Mouse (Mus musculus) cerebellum, adult 18-20 months (tissue): ENCODE measurements at regions not wholly inside any gene's neighbourhood (a gene's known extent, or its start where the extent isn't known, plus 50 kb on each side); places are given as distances from the start of the nearest gene placed in this dataset.

Source experiments
- DNase-seq, 2 experiments: peaks; one replicate each; pipeline ENCODE4 v3.0.0; 2021

DNA sequence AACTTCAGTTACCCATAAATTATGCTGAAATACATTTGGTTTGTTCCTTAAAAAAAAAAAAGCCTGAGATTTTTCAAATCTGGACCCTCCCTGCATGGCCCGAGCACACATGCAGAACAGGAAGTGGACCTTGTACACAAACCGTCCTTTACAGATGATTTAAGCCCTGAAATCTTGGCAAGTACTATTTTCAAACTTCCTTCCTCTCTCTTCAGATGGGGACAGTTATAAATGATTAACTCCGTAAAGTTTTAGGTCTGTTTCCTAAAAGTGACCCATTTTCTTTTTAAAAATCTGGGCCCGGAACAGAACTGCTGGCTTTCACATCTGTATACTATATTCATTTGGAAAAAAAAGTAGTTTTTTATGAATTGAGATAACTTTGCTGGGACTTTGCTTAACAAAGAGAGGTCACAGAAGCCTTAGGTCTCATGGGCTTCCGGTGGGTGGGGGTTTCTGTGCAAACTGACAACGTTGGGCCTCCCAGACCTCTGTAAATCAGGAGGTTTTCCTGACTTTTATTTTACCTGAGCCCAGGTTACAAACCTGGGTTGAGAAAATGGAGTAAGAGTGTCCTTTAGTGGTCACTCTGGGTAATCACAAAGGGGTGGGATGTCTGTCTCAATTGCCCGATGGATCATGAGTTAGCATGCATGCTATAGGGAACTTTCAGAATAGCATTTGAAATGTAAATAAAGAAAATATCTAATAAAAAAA is 368.4 kb downstream of the Ankrd50 start:
- no peak for DNase-seq

DNA sequence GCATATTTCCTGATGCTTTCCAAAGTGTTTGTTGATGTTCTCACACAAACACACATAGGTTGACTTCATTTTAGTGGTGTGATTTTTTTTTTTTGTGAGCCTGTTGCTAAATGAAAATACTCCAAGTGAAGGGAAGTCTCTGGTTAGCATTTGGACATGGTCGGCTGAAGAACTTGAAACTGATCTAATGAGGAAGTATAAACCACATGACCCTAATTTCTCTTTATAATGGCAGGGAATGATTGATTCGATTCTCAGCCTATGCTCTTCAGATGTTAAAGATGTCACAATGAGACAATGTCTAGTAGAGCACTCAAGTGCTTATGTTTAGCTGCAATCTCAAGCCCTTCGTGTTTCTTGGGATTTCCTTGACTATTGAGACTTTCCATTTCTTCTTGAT is 372.1 kb downstream of the Ankrd50 start:
- DNase-seq = no peak

DNA sequence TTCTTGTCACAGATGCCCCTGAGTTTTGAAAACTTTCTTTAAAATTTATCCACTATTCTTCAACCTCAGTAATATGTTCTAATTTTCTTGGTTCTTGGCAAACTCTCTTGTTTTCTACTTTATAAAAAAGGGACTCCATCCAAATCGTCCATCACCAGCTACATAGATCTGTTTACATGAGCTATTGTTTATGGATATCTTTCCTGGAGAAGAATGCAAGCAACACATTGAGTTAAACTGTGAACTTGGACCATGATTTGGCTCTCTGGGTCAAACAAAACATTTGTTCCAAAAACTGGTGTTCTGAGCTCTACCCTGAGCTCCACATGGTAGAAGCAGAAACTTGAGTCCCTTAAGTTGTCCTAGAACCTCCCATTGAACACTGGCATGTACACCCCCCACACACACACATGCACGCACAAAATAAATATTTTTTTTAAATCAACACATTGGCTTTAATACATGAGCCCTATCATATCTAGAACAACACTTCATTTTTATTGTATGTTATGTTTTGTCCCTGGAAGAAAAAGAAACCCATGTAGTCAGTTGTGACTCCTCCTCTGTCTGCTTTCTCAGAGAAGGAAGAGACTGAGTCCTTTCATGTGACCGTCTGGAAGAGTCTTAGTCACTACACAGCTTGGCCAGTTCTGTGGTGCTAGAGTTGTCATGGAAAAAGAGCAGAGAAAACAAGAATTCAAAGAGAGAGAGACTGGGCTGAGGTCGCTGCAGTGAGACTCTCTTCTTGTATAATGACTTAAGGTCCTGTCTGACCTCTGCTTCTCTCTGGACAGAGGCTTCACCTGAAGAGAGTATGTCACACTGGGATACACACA is 379.4 kb downstream of the Ankrd50 start:
- DNase-seq = no peak

- no peak for DNase-seq
These were observed 380.1 kb upstream of the Gm5148 start for GRCm38 (mm10) chr3:38104418-38104817.

GRCm38 (mm10) chr3:38102985-38103384 is 378.7 kb upstream of the Gm5148 start:
- DNase-seq = no peak

DNA sequence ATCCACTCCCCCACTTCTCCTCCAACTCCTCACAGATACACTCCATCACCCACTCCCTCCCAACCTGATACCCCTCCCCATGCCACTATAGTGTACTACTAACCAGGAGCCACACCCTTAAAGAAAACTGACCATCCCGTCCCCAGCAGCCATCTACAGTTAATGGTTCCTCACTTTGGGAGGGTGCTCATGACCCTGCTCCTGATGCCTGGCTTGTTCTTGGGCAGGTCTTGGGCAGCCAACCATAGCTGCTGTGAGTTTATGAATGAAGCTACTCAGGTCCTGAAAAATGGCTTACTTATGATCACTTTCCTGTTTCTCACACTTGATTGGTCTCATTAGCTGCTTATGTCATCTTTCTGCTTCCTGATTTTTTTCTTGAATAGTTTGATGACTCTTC is 377.9 kb upstream of the Gm5148 start:
- no peak for DNase-seq

GRCm38 (mm10) chr3:38094370-38094979 is 370.2 kb upstream of the Gm5148 start:
- peak in 1 of 2 experiments; percentile 1 for DNase-seq

DNA sequence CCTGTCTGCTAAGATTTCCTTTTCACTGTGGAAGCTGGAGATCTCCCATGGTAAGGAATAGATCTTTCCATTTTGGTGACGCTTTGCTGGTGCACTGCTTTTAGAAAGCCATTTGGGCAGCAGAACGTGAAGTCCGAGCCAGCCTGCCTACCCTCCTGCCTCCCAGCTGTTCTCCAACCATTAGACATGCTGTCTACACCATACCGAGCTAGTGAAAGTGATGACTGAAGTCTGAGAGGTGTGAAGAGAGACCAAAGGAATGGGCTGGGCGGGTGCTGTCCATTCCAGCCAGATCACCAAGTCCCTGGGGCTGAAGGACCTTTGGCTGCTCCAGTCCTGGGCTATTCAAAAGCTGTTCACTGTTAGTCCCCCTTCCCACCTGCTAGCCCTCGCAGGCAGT is 360.3 kb upstream of the Gm5148 start:
- DNase-seq = no peak

- no peak for DNase-seq
These were observed 358.1 kb upstream of the Gm5148 start for GRCm38 (mm10) chr3:38082386-38082785.

DNA sequence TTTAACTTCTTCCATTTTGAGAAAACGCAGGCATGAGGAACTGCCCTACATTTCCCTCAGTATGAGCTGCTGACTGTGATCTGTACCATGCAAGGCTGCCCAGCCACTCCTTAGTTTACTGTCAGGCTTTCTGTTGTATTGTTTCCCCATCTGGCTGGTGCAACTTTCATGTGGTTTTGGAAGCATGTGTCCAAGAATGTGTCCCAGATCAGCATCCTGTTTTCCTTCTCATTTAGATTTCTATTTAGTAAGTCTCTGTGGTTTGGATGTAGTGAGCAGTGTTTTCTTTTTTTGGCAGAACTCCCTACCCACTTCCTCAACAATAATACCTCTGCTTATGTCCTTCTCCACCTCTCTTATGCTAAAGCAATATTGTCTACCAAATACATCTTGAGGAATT is 352.5 kb upstream of the Gm5148 start:
- no peak for DNase-seq

DNA sequence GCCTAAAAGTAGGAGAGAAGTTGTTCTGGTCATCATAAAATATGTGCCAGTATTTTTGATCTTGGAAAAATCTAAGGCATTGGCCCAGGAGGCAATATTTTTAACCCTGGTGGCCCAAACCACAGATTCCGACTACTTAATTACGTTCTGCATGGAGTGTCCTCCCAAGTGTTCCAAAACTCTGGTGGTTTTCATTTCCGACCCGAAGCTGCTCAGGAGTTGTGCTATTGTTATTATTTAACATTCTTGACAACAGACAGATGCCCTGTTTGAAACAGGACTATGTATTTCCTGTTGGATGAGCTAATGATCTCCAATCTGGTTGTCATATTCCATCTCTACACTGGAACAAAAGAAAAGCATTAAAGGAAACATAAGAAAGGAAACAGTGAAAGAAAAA is 349.7 kb upstream of the Gm5148 start:
- no peak for DNase-seq

DNA sequence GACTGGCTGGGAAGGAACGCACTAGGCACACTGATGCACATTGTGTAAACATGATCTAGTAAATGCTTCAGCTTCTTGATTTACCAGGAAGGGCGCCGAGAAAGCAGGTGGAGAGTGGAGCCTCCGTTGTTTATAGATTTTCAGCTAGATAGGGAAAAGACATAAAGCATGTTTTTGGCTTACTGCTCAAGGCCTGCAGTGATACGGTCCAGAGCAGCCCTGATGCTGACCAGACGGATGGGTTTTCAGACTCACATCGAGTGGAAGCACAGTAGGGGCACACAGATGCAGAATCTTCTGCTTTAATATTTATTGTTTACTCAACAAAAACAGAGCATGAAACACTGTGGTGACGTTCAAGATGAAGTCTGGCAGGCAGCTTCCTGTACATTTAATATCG is 331.3 kb upstream of the Gm5148 start:
- DNase-seq = no peak

- no peak for DNase-seq
These were observed 328.7 kb upstream of the Gm5148 start for GRCm38 (mm10) chr3:38052941-38053340.

- DNase-seq = no peak
These were observed 327.5 kb upstream of the Gm5148 start for GRCm38 (mm10) chr3:38051748-38052147.

GRCm38 (mm10) chr3:38050856-38051255 is 326.6 kb upstream of the Gm5148 start:
- DNase-seq = no peak

DNA sequence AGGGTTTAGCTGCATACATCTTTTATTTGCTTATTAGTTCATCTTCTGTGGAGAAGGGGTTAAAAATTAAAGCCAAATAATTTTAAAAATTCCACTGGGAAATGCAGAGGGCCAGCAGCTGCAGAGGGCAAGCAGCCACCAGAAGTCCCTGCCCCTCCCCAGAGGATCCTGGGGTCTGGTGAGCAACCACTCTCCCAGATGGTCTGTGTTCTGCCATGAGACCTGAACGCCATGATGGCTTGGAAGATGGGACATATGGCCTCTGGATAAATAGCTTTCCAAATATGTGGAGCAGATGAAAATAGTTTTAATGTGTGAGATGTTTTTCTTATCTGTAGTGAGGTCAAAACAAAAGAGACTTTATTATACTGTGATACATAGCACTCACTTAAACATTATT is 326.1 kb upstream of the Gm5148 start:
- no peak for DNase-seq

- no peak for DNase-seq
These were observed 325.0 kb upstream of the Gm5148 start for GRCm38 (mm10) chr3:38049290-38049689.

DNA sequence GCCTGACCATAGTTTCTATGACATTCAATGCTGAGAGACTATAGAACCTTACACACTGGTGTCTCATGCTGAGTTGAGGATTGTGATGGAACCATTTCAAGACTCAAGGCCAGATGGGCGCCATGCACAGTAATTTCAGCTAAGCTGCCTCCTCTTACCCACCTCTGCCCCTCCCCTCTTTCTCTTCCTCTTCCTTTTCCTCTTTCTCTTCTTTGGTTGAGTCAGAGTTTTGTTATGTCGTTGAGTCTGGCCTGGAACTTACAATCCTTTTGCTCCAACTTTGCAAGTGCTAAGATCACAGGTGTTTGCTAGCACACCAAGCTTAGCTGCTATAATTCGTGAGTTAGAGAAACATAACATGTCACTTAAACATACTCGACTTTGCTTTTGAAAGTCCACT is 323.2 kb upstream of the Gm5148 start:
- DNase-seq = no peak

GRCm38 (mm10) chr3:38046611-38047010 is 322.3 kb upstream of the Gm5148 start:
- DNase-seq = no peak

DNA sequence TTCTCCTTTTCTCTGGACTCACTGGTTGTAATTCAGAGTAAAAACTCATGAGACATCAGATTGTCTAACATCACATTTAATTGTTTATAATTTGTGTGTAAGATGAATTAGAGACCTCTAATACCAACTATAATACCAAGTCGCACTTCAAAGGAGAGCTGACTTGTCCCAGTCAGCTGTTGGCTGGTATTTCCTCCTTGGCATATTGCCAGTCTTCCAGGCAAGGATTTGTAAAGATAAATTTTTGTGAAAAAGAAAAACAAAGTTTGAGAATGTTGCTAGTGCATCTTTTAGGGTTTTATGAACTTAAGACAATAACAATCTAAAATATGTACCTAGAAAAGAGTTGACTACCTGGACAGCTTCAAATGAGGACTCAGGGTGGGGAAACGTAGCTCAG is 321.7 kb upstream of the Gm5148 start:
- no peak for DNase-seq

DNA sequence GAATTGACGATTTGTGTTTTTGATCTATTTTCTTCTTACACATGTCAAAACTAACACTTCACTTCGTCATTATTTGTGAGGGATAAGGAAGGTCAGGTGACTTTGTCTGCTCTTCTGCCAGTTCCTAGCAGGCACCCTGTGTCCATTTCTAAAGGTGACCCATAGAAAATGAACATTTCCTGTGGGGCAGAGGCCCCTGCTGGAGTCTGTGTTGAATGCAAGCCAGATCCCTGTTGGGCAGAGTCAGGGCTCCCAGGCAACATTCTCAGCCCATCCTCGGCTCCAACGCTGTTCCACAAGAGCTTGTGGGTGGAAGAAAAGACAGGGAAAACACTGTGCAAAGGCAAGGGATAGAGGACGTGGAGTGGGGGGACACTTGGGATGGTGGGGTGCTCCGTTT is 321.2 kb upstream of the Gm5148 start:
- no peak for DNase-seq

DNA sequence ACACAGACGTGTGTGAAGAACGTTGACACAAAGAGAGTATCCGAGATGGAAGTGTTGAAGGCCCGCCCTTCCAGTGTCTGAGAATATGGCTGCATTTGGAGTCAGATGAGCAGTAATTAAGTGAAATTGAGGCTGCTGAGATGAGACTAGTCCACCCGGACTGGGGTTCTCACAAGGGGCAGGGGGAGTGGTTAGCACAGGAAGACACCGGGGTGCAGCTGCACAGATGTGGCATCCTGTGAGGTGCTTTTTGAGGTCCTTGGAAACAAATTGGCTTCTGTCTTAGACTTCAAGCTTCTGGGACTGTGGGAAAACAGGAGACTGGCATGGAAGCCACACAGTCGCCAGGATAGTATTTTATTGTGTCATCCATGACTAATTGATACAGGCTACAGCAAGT is 320.0 kb upstream of the Gm5148 start:
- DNase-seq = no peak

GRCm38 (mm10) chr3:38042614-38043013 is 318.3 kb upstream of the Gm5148 start:
- DNase-seq = no peak

DNA sequence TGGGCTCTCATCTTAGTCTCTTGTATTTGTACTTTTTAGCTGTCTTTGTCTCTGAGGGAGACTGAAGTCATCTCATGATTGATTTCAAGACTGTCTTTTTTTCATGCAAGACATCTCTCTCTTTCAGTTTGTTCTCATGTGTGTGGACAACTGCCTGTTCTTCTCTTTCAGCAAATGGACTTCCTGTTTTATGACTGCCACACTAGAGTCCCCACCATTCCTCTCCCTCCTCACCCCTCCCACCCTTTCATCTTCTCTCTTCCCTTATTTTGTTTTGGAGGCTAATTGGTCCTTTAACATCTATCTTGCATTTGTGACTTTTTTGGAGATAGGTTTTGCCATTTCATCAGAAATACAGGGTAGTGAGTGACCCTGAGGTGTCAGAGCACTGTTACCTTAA is 311.8 kb upstream of the Gm5148 start:
- no peak for DNase-seq
